Mouse (Mus musculus): Measurements from ENCODE around the gene Magi1.

- TF ChIP-seq CHD2 (IDR thresholded peaks at IDR 0.05; ENCODE audit: low read length) (no peak), CHD1 (IDR thresholded peaks at IDR 0.05; ENCODE audit: low read depth, low read length) (no peak), USF1 (IDR thresholded peaks at IDR 0.05; ENCODE audit: low read depth, low read length) (no peak), NELFE (IDR thresholded peaks at IDR 0.05; ENCODE audit: low read depth, low read length) (no peak), CTCF (IDR thresholded peaks at IDR 0.05 in 2 of 3, conservative IDR thresholded peaks at IDR 0.05 in 1 of 3; ENCODE audit: control insufficient read depth in 1 of 3, insufficient read depth in 1 of 3, low read depth in 2 of 3, low read length in 3 of 3, poor library complexity in 1 of 3, severe bottlenecking in 1 of 3) (no peak), EP300 (IDR thresholded peaks at IDR 0.05; ENCODE audit: low read depth in 1 of 2, low read length in 2 of 2) (no peak), ZC3H11A (IDR thresholded peaks at IDR 0.05; ENCODE audit: low read depth, low read length) (no peak), ZMIZ1 (IDR thresholded peaks at IDR 0.05; ENCODE audit: low read depth, low read length) (no peak), RAD21 (IDR thresholded peaks at IDR 0.05; ENCODE audit: low read depth, low read length) (no peak), POLR2A (IDR thresholded peaks at IDR 0.05; ENCODE audit: control insufficient read depth in 1 of 2, insufficient read depth in 1 of 2, low read depth in 1 of 2, low read length in 2 of 2, poor library complexity in 1 of 2) (no peak), GABPA (IDR thresholded peaks at IDR 0.05; ENCODE audit: low read depth, low read length) (no peak), BHLHE40 (IDR thresholded peaks at IDR 0.05; ENCODE audit: borderline replicate concordance, low read depth, low read length) (no peak)
Observed at GRCm38 (mm10) chr6:94122566-94123150, 161.1 kb downstream of the Magi1 start.

Measured in MEL (cell line).